Mouse (Mus musculus) neutrophil, adult 5-6 weeks (primary cell): ENCODE data around the gene Eef1akmt1. TPM values are rescaled to one million over a fixed set of nuclear protein-coding genes. Genes with fewer than 3 reads are reported as not detected.

Experiments
- ATAC-seq: fragments of 151-379, 151-347 bp; 2 replicates; pipeline ENCODE4 v1.8.0; 2017; ENCODE audit warnings: mild to moderate bottlenecking, moderate TSS enrichment; ENCODE audit not compliant: insufficient number of reproducible peaks, poor library complexity, low FRiP score, severe bottlenecking; ENCODE audit errors: extremely low read depth
- total RNA-seq: library from RNA; stranded (forward); fragments of 200-1000 nt; gene quantifications from 2 replicates; pipeline ENCODE4 v1.2.3, GENCODE M21; 2017

The Eef1akmt1 gene
- total RNA-seq, 1 experiment from 2014 or later: 2.7 TPM

DNA sequence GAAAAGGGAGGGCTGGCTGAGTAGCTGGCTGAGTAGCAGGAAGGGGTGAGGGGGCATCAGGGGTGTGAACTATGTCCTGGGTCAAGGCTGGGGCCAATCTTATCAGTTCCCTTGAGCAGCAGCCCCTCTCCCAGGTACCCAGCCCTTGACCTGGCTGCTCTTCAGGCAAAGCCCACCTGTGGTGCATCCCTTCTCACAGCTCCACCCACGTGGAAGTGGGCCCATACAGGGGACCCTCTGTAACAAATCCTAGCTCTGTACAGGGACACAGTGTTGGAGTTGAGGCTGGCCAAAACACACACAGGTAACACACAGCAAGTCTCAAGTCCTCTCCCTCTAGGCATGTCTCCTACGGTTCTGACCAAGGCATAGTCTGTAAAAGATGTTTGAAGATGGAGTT is 43.8 kb downstream of the Eef1akmt1 start:
- ATAC-seq: no peak

DNA sequence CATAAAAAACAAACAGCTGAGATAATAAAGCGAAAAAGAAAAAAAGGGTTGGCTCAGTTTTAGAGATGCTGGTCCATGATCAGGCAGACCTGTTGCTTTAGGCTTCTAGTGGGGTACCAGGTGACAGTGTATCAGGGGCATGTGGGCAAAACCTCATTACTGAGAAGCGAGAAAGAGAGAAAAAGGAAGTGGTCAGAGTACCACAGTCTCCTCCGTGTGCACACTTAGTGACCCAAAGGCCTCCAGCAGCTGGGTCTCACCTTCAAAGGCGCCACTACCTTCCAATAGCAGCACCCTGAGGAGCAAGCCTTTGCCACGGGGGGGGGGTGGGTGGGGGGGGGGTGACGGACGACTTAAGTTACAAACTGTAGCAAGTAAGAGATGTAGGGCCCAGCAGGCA is 44.3 kb downstream of the Eef1akmt1 start:
- ATAC-seq: no peak

GRCm38 (mm10) chr14:57526050-57526623 is 45.3 kb downstream of the Eef1akmt1 start:
- ATAC-seq: no peak

GRCm38 (mm10) chr14:57525388-57526049 is 45.9 kb downstream of the Eef1akmt1 start:
- peak; percentile 11; the same call in 1 of the 2 replicates for ATAC-seq

DNA sequence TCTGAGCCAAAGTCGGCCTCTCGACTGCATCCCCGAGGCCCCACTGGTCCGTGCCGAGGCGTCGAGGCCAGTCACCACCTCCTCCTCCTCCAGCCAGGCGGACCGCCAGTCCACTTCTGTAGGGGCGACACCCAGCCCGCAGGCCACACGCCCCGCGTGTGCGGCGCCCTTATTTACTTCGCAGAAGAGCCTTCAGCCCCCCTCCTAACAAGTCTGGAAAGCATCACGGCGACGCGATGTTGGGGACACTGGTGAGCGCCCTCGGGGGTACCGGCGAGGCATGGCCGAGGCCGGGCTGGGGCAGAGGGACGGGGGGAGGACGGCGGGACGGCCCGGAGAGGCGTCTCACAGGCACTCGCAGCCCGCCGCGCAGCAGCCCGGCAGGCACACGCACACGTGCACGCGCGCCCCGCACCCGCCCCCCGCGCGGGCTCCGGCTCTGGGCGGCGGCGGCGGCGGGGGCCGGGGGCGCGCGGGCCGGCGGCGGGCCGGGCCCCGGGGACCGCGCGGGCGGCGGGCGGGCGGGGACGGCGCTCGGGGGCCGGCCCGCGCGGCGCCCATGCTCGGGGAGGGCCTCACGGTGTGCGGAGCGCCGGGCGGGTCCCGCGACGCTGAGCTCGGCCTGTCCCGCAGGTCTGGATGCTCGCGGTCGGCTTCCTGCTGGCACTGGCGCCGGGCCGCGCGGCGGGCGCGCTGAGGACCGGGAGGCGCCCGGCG is 46.6 kb downstream of the Eef1akmt1 start, which contains the start of gene Il17d:
Il17d (plus strand) TSS at position 107 of the 717 bp plus-strand sequence.
- ATAC-seq: no peak

- no peak for ATAC-seq
Measured at GRCm38 (mm10) chr14:57523762-57524161, 47.6 kb downstream of the Eef1akmt1 start.

- ATAC-seq: no peak
Measured at GRCm38 (mm10) chr14:57517001-57517400, 54.4 kb downstream of the Eef1akmt1 start.

GRCm38 (mm10) chr14:57515156-57515762 is 56.2 kb downstream of the Eef1akmt1 start:
- no peak for ATAC-seq

DNA sequence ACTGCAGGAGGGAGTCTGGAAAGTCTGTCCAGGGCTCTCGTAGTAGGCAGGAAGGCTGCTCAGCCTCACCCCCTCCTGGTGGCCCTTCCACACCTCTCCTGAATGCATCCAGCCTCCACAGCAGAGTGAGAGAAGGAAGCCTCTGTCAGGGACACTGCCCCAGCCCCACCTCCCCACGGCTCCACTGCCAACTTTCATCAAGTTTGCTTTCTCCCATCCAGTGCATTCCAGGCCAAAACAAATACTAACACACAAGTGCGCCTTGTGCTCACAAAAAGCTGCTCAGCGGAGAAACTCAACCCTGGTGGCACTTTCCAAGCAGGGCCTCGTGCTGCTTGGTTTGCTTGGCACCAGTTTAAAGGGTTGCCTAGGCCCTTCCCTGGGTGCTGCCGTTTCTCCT is 61.9 kb downstream of the Eef1akmt1 start:
- no peak for ATAC-seq

- no peak for ATAC-seq
Measured at GRCm38 (mm10) chr14:57503729-57504128, 67.7 kb downstream of the Eef1akmt1 start.

Other genes with a start within 250 kb of the Eef1akmt1 start
- gene Cryl1, start 173.1 kb downstream of the Eef1akmt1 start, total RNA-seq: 7.2 and 8.7 TPM in 2 replicates
- 5.6 and 5.8 TPM in 2 replicates for gene Ift88, start 147.6 kb downstream of the Eef1akmt1 start, total RNA-seq
- gene Il17d, start 46.8 kb downstream of the Eef1akmt1 start, total RNA-seq: not detected in 2 replicates
- 23.9 and 27.1 TPM in 2 replicates for gene Xpo4, start 93.8 kb upstream of the Eef1akmt1 start, total RNA-seq
- not detected in 2 replicates for gene Gm49361, start 174.5 kb upstream of the Eef1akmt1 start, total RNA-seq
- gene Lats2, start 186.8 kb upstream of the Eef1akmt1 start, total RNA-seq: 58.7 and 59.2 TPM in 2 replicates
- gene Sap18, start 226.6 kb upstream of the Eef1akmt1 start, total RNA-seq: 34.6 and 47.8 TPM in 2 replicates